Mouse (Mus musculus): ENCODE data around the gene Serpinb1a. TPM values are rescaled to one million over a fixed set of nuclear protein-coding genes. Genes with fewer than 3 reads are reported as not detected.

The Serpinb1a gene
- polyA plus RNA-seq, 1 experiment from 2014 or later: 2.9 TPM

DNA sequence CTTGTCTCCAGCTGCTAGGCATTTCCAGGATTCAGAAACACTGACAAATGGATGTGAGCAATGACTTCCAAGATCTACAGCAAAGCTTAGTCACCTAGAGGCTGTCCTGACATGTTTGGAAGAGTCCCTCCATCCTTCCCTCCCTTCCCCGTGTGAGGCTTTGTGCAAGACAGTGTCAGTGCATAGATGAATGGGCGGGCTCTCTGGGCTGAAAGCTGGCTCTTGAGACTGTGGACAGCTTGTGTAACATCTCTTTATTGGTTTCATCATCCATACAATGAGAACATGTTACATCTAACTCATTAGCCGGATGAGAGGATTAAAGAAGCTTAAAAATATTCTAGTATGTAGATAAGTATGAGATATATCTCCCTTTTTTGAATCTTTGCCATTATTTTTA is 18.2 kb downstream of the Serpinb1a start:
- H3K9me3 ChIP-seq: no peaks in the 10 kb centered on the region
- ATAC-seq (replicated peaks): no peak
- H3K4me3 ChIP-seq: no peak overlapping the region
- H3K4me1 ChIP-seq: no peaks in the 10 kb centered on the region
- H3K9ac ChIP-seq: no peak overlapping the region
- H3K4me2 ChIP-seq: no peak overlapping the region
- H3K36me3 ChIP-seq (replicated peaks): no peaks in the 10 kb centered on the region
- no peak overlapping the region for H3K27ac ChIP-seq
- WGBS: 69% methylated on average over 3 of the region's 3 CpGs
- H3K27me3 ChIP-seq (replicated peaks): no peaks in the 10 kb centered on the region

DNA sequence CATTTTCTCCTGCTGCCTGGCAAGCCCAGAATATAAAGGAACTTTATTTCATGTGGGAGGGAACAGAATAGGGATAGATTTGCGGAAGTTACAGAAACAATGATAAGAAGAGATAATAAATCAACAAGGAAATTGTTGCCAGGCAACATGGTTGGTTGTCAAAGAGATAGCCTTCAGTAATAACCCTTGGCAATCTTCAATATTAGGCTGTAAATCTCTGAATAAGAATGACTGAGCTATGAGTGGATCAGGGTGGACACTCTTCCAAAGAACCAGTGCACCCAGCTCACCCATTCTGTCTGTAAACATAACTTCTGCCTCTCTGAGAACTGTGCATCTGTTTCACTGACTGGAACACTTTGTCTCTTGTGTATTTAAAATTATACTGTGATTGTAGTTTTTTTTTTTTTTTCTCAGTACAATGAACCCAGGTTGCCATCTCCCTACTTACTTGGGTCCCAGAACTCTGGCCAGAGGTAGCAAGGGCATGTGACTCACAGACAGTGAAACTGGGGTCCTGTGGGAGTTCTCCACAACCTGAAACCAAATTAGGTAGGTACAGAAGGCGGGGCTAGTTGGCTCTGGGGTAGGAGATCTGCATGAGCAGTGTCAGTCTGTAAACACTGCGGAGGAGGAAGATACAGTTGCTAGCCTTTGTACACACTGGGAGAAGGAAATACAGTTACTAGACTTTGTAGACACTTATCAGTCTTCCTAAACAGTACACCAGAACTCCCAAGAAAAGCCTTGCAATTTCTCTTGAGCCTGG is 19.3 kb downstream of the Serpinb1a start:
- Histone ChIP-seq H3K9ac (no peak overlapping the region), H3K36me3 (replicated peaks) (no peaks in the 10 kb centered on the region), H3K27ac (no peak overlapping the region), H3K4me1 (no peaks in the 10 kb centered on the region), H3K27me3 (replicated peaks) (no peaks in the 10 kb centered on the region), H3K9me3 (no peaks in the 10 kb centered on the region), H3K4me2 (no peak overlapping the region), H3K4me3 (no peak overlapping the region)
- 86% methylated on average over 3 of the region's 3 CpGs for WGBS
- no peak for ATAC-seq (replicated peaks)

DNA sequence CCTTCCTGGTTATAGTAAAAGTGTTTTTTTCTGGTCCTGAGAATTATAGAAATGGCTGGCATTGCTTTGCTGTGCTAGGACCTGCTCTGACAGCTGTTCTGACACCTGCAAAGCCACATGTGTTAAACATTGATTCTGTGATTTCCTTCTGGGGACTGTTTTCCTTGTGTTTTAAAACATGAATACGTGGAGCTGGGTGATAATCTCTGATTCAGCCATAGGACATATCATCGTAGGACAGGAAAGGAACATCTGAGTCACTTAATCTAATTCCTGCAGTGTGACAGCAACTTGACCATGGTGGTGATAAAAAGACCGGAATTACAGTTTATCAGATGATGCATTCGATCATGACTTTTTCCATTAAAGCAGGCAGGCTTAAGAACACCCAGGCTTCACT is 22.1 kb downstream of the Serpinb1a start:
- no peaks in the 10 kb centered on the region for H3K9me3 ChIP-seq
- no peaks in the 10 kb centered on the region for H3K27me3 ChIP-seq (replicated peaks)
- WGBS: 92% methylated on average over 4 of the region's 4 CpGs
- no peaks in the 10 kb centered on the region for H3K4me1 ChIP-seq
- H3K36me3 ChIP-seq (replicated peaks): no peaks in the 10 kb centered on the region
- H3K27ac ChIP-seq: no peak overlapping the region
- ATAC-seq (replicated peaks): no peak
- no peak overlapping the region for H3K9ac ChIP-seq
- no peak overlapping the region for H3K4me3 ChIP-seq
- no peak overlapping the region for H3K4me2 ChIP-seq

DNA sequence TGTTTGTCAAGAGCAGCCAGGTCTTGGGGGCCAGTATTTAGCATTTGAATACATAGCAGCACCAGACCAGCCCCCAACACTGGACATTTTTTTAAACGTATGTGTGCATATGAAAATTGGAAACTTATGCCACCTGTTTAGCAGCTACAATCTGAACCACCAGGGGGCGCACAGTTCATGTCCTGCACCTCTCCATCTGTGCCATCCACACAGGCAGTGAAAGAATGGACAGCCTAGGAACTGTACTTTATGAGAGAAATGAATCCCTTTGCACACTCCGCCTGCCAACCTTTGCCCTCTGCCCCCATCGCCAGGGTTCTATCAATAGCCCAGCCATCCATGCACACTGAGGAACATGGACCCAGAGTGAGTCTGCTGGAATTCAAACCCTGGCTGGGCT is 23.0 kb downstream of the Serpinb1a start:
- Histone ChIP-seq H3K27me3 (replicated peaks) (no peaks in the 10 kb centered on the region), H3K4me3 (no peak overlapping the region), H3K36me3 (replicated peaks) (no peaks in the 10 kb centered on the region), H3K9ac (no peak overlapping the region), H3K4me1 (no peaks in the 10 kb centered on the region), H3K9me3 (no peaks in the 10 kb centered on the region), H3K4me2 (no peak overlapping the region), H3K27ac (no peak overlapping the region)
- ATAC-seq (replicated peaks): 0 out of 2 replicates have a peak, but pooled peaks have one; percentile 46
- 59% methylated on average over 4 of the region's 4 CpGs for WGBS

DNA sequence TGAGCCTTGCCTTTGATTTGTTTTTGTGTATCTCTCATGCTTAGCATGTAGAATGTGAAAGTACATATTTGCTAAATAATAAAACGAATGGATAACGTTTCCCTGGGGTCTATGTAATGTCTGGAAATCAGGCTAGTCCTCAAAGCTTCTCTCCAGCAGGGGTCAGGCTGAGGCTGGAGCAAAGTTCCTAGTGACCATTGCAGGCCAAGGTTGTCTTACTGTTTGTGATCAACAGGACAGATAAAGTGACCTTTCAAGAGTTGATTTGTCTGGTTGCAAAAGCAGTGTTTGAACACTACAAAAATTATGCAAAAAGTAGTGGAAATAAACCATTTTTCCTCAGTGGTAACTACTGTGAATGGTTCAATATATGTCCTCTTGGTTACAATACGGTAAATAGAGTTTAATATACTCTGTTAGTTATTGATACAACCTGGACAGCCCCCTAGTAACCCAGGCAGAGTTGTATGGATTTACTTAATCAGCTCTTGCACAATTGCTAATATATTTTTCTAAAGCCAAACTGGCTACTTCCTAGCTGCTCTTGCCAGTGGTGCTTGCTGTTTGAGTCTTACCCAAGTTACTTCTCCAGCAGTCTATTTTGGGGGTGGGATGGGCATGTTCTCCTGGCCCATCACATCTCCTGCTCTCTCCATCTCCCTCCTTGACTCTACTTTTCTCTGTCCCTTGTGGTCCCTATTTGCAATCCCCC is 23.7 kb downstream of the Serpinb1a start:
- 73% methylated on average over 3 of the region's 3 CpGs for WGBS
- no peaks in the 10 kb centered on the region for H3K36me3 ChIP-seq (replicated peaks)
- no peaks in the 10 kb centered on the region for H3K27me3 ChIP-seq (replicated peaks)
- H3K9me3 ChIP-seq: no peaks in the 10 kb centered on the region
- no peaks in the 10 kb centered on the region for H3K4me1 ChIP-seq
- H3K4me3 ChIP-seq: no peak overlapping the region
- no peak overlapping the region for H3K27ac ChIP-seq
- H3K4me2 ChIP-seq: no peak overlapping the region
- H3K9ac ChIP-seq: no peak overlapping the region
- ATAC-seq (replicated peaks): no peak

DNA sequence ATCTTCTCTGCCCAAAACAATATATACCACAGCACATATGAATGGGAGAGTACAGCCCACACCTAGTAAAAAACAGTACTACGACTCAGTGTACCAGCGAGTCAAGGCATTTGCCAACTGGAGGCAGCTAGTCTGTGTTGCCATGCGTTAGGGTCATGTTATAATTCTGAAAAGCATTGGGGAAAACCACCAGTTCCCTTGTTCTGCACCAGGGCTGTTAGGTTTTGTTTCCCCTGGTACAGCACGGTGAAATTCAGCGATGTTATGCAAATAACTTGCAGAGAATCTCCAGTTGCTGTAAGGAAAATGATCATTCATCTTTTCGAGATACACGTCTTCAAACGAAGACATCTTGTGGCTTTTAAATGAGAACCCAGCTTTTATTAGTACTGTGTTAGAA is 25.4 kb downstream of the Serpinb1a start:
- no peak overlapping the region for H3K4me3 ChIP-seq
- no peaks in the 10 kb centered on the region for H3K9me3 ChIP-seq
- H3K4me1 ChIP-seq: no peaks in the 10 kb centered on the region
- no peak for ATAC-seq (replicated peaks)
- H3K9ac ChIP-seq: no peak overlapping the region
- no peaks in the 10 kb centered on the region for H3K27me3 ChIP-seq (replicated peaks)
- no peak overlapping the region for H3K27ac ChIP-seq
- H3K36me3 ChIP-seq (replicated peaks): peaks cover 5% of the 10 kb centered on the region; the same call in 1 of the 2 replicates
- no peak overlapping the region for H3K4me2 ChIP-seq
- WGBS: 95% methylated on average over 8 of the region's 8 CpGs

DNA sequence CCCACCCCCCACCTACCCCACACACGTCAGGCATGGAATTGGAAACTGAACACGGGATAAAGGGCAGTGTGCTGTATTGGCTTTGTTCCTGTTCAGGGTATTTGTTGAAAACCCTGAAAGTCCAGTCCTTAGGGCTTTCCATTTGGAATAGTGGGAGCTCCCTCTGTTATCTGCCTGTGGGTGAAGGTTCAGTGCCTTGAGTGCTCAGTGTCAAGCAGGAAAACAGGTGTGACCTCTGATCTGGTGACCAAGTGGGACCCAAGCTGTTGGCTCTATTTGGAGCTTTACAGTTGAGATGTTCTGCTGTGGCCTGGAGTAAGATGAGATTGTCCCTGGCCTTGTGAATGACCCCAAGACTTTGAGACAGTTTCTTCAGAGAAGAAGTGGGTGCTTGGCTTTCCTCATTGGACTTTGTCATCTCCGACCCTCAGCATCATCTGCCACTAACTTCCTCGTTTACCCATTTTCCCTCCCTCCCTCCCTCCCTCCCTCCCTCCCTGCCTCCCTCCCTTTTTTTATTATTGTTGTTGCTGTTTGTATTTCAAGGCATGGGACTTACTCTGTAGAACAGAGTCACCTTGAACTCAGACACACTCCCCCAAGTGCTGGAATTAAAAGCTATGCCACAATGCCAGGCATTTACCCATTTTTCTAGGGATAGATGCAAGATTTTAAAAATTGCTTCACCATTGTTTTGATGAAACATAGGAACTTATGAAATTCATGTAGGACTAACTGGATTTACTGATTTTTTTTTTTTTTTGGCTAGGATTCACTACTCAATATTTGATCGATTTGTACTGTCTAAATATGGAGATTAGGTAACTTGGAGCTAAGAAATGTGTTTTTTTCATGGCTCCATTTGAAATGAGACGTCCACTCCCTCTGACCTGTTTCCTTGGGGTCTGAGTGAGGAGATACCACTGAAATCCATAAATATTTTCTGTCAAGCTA is 26.3 kb downstream of the Serpinb1a start:
- Histone ChIP-seq H3K9me3 (no peaks in the 10 kb centered on the region), H3K27me3 (replicated peaks) (no peaks in the 10 kb centered on the region), H3K4me3 (no peak overlapping the region), H3K36me3 (replicated peaks) (peaks cover 11% of the 10 kb centered on the region; the same call in 1 of the 2 replicates), H3K4me2 (no peak overlapping the region), H3K4me1 (no peaks in the 10 kb centered on the region), H3K27ac (no peak overlapping the region), H3K9ac (no peak overlapping the region)
- 85% methylated on average over 6 of the region's 6 CpGs for WGBS
- ATAC-seq (replicated peaks): no peak

DNA sequence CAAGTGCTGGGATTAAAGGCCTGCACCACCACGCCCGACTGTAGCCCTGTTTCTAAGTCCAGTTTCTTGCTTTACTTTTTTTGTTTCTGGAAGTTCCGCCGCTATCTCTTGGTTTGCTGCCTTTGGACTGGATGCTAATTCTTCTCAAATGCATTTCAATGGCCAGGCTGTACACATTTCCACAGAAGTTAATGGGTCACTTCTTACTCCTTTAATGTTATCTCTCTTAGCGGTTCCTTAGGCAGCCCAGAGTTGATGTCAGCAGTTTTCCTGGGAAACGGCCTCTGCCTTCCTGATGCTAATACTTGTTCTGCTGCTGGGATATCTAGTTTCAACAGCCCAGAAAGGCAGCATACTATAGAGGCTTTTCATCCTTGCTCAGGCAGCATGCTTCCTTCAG is 27.9 kb downstream of the Serpinb1a start:
- Histone ChIP-seq H3K4me1 (no peaks in the 10 kb centered on the region), H3K9me3 (no peaks in the 10 kb centered on the region), H3K4me2 (no peak overlapping the region), H3K4me3 (no peak overlapping the region), H3K36me3 (replicated peaks) (peaks cover 24% of the 10 kb centered on the region), H3K9ac (no peak overlapping the region), H3K27ac (no peak overlapping the region), H3K27me3 (replicated peaks) (no peaks in the 10 kb centered on the region)
- no peak for ATAC-seq (replicated peaks)
- 91% methylated on average over 6 of the region's 6 CpGs for WGBS

DNA sequence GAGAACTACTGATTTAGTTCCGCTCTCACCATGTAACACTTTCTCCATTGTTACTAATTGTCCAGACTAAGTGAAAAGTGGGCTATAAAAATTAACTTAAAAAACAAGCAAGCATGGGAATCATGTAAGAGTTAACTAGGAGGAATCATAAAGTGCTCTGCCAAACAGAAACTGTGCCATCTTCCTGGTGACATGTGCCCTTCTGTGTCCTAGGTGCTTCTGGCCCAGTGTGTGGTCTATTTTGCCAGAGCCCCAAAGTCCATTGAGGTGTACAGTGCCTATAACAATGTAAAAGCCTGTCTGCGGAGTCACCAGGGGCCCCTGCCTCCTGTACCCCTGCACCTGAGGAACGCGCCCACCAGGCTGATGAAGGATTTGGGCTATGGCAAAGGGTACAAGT is 29.3 kb downstream of the Serpinb1a start:
- Histone ChIP-seq H3K4me3 (no peak overlapping the region), H3K27me3 (replicated peaks) (no peaks in the 10 kb centered on the region), H3K36me3 (replicated peaks) (peaks cover 29% of the 10 kb centered on the region), H3K9me3 (no peaks in the 10 kb centered on the region), H3K4me1 (no peaks in the 10 kb centered on the region), H3K9ac (no peak overlapping the region), H3K27ac (no peak overlapping the region), H3K4me2 (no peak overlapping the region)
- WGBS: 95% methylated on average over 4 of the region's 4 CpGs
- ATAC-seq (replicated peaks): no peak

DNA sequence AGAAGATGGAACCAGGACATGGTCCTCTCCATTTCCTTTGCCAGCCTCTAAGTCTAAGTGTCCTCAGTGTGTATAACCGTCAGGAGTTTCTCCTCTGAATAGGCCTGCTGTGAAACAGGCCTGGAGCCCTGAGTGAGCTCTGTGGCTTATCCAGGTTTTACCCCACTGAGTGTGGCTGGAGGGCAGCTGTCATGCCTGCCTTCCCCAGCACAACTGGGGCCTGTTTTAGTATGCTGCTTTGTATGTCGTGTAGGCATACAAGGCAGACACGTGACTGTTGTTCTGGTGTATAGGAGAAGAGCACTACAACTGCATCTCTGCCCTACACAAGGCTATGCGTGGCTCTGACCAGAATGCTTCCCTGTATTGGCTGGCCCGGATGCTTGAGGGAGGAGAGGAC is 31.1 kb downstream of the Serpinb1a start:
- no peak overlapping the region for H3K4me3 ChIP-seq
- 94% methylated on average over 5 of the region's 5 CpGs for WGBS
- no peak for ATAC-seq (replicated peaks)
- no peak overlapping the region for H3K9ac ChIP-seq
- no peaks in the 10 kb centered on the region for H3K9me3 ChIP-seq
- H3K27ac ChIP-seq: no peak overlapping the region
- no peaks in the 10 kb centered on the region for H3K27me3 ChIP-seq (replicated peaks)
- no peaks in the 10 kb centered on the region for H3K4me1 ChIP-seq
- H3K4me2 ChIP-seq: no peak overlapping the region
- peaks cover 38% of the 10 kb centered on the region for H3K36me3 ChIP-seq (replicated peaks)

DNA sequence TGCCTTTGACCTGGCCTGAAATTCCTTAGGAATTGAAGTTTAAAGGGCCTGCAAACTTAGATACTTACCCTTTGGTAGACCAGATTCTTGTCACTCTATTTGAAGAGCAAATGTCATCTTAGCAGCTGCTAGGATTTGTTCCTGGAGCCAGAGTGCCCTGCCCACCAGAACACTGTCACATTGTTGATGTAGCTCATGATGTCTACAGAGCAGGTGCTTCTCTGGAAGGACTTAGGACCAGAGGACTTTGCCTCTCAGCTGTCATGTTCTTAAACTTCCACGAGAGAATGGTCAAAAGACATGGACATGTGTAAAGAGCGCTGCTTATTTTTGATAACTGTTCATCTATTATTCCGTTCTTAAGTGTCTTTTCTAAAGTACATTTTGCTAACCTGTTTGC is 31.7 kb downstream of the Serpinb1a start:
- H3K9me3 ChIP-seq: no peaks in the 10 kb centered on the region
- H3K4me2 ChIP-seq: no peak overlapping the region
- no peak overlapping the region for H3K4me3 ChIP-seq
- no peaks in the 10 kb centered on the region for H3K27me3 ChIP-seq (replicated peaks)
- no peak overlapping the region for H3K9ac ChIP-seq
- H3K4me1 ChIP-seq: no peaks in the 10 kb centered on the region
- H3K36me3 ChIP-seq (replicated peaks): peaks cover 41% of the 10 kb centered on the region
- no peak for ATAC-seq (replicated peaks)
- WGBS: 98% methylated on average over 3 of the region's 3 CpGs
- no peak overlapping the region for H3K27ac ChIP-seq

DNA sequence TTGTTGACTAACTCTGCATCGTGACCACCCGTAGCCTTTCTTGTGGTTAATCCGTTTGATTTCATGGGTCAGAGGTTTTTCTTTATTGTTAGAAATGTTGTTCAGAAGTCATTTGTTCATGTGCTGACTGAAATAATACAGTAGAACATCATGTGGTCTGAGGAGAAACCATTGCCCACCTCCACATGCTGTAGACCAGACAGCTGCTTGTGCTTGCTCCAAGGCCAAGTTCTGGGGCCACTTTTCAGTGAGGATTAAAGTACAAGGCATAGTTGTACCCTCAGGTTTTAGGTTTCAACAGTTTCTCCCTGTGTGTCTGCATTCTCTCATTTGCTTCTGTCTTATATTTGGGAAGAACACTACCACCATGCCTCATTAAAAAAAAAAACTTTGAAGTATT is 43.4 kb downstream of the Serpinb1a start:
- Histone ChIP-seq H3K9ac (no peak overlapping the region), H3K9me3 (no peaks in the 10 kb centered on the region), H3K4me3 (no peak overlapping the region), H3K4me1 (peaks cover 21% of the 10 kb centered on the region), H3K27me3 (replicated peaks) (no peaks in the 10 kb centered on the region), H3K27ac (no peak overlapping the region), H3K36me3 (replicated peaks) (peaks cover 27% of the 10 kb centered on the region), H3K4me2 (no peak overlapping the region)
- ATAC-seq (replicated peaks): no peak
- WGBS: 27% methylated on average over 3 of the region's 3 CpGs

All from midbrain, embryonic 15.5 days (tissue).